Mouse (Mus musculus): ENCODE measurements at regions not wholly inside any gene's neighbourhood (a gene's known extent, or its start where the extent isn't known, plus 50 kb on each side); places are given as distances from the start of the nearest gene placed in this dataset.

GRCm38 (mm10) chr3:131698070-131698750 lies 133.6 kb downstream of the Papss1 start:
- Histone ChIP-seq H3K4me2 (no peak overlapping the region), H3K9ac (no peak overlapping the region), H3K4me1 (replicated peaks) (no peaks in the 10 kb centered on the region), H3K27ac (no peak overlapping the region), H3K4me3 (no peak overlapping the region), H3K9me3 (no peaks in the 10 kb centered on the region), H3K36me3 (no peaks in the 10 kb centered on the region), H3K27me3 (no peaks in the 10 kb centered on the region)
- WGBS: 90% methylated on average over 3 of the region's 3 CpGs
- ATAC-seq (ENCODE audit: low FRiP score): no peak

GRCm38 (mm10) chr3:131703134-131703533 lies 138.6 kb downstream of the Papss1 start:
- no peaks in the 10 kb centered on the region for H3K36me3 ChIP-seq
- no peaks in the 10 kb centered on the region for H3K9me3 ChIP-seq
- no peaks in the 10 kb centered on the region for H3K27me3 ChIP-seq
- ATAC-seq (ENCODE audit: low FRiP score): no peak
- no peak overlapping the region for H3K9ac ChIP-seq
- no peaks in the 10 kb centered on the region for H3K4me1 ChIP-seq (replicated peaks)
- H3K4me2 ChIP-seq: no peak overlapping the region
- no peak overlapping the region for H3K4me3 ChIP-seq
- H3K27ac ChIP-seq: no peak overlapping the region

- 90% methylated on average over 8 of the region's 8 CpGs for WGBS
- no peaks in the 10 kb centered on the region for H3K27me3 ChIP-seq
- H3K27ac ChIP-seq: no peak overlapping the region
- H3K9me3 ChIP-seq: no peaks in the 10 kb centered on the region
- no peaks in the 10 kb centered on the region for H3K4me1 ChIP-seq (replicated peaks)
- H3K4me3 ChIP-seq: no peak overlapping the region
- H3K4me2 ChIP-seq: no peak overlapping the region
- H3K9ac ChIP-seq: no peak overlapping the region
- no peak for ATAC-seq (ENCODE audit: low FRiP score)
- H3K36me3 ChIP-seq: no peaks in the 10 kb centered on the region
Measured at GRCm38 (mm10) chr3:131713532-131713931, 149.0 kb downstream of the Papss1 start.

GRCm38 (mm10) chr3:131718761-131719160 lies 154.2 kb downstream of the Papss1 start:
- H3K4me3 ChIP-seq: no peak overlapping the region
- no peak overlapping the region for H3K9ac ChIP-seq
- WGBS: 88% methylated on average over 8 of the region's 8 CpGs
- no peak overlapping the region for H3K27ac ChIP-seq
- no peak for ATAC-seq (ENCODE audit: low FRiP score)
- no peak overlapping the region for H3K4me2 ChIP-seq
- H3K36me3 ChIP-seq: no peaks in the 10 kb centered on the region
- no peaks in the 10 kb centered on the region for H3K4me1 ChIP-seq (replicated peaks)
- no peaks in the 10 kb centered on the region for H3K9me3 ChIP-seq
- H3K27me3 ChIP-seq: no peaks in the 10 kb centered on the region

- no peaks in the 10 kb centered on the region for H3K9me3 ChIP-seq
- ATAC-seq (ENCODE audit: low FRiP score): no peak
- no peaks in the 10 kb centered on the region for H3K27me3 ChIP-seq
- H3K4me3 ChIP-seq: no peak overlapping the region
- no peaks in the 10 kb centered on the region for H3K36me3 ChIP-seq
- no peaks in the 10 kb centered on the region for H3K4me1 ChIP-seq (replicated peaks)
- H3K27ac ChIP-seq: no peak overlapping the region
- H3K4me2 ChIP-seq: no peak overlapping the region
- no peak overlapping the region for H3K9ac ChIP-seq
- WGBS: 89% methylated on average over 3 of the region's 3 CpGs
Measured at GRCm38 (mm10) chr3:131728618-131729017, 164.1 kb downstream of the Papss1 start.

- ATAC-seq (ENCODE audit: low FRiP score): no peak
- H3K27me3 ChIP-seq: no peaks in the 10 kb centered on the region
- no peak overlapping the region for H3K9ac ChIP-seq
- H3K4me1 ChIP-seq (replicated peaks): no peaks in the 10 kb centered on the region
- no peak overlapping the region for H3K27ac ChIP-seq
- H3K4me3 ChIP-seq: no peak overlapping the region
- H3K4me2 ChIP-seq: no peak overlapping the region
- no peaks in the 10 kb centered on the region for H3K9me3 ChIP-seq
- 91% methylated on average over 6 of the region's 6 CpGs for WGBS
- H3K36me3 ChIP-seq: no peaks in the 10 kb centered on the region
Measured at GRCm38 (mm10) chr3:131734226-131734625, 169.7 kb downstream of the Papss1 start.

GRCm38 (mm10) chr3:131737461-131737860 lies 172.9 kb downstream of the Papss1 start:
- H3K9ac ChIP-seq: no peak overlapping the region
- H3K4me1 ChIP-seq (replicated peaks): no peaks in the 10 kb centered on the region
- H3K4me2 ChIP-seq: no peak overlapping the region
- ATAC-seq (ENCODE audit: low FRiP score): no peak
- 78% methylated on average over 6 of the region's 6 CpGs for WGBS
- no peak overlapping the region for H3K27ac ChIP-seq
- no peaks in the 10 kb centered on the region for H3K9me3 ChIP-seq
- no peak overlapping the region for H3K4me3 ChIP-seq
- H3K36me3 ChIP-seq: no peaks in the 10 kb centered on the region
- no peaks in the 10 kb centered on the region for H3K27me3 ChIP-seq

GRCm38 (mm10) chr3:131737953-131738598 lies 173.5 kb downstream of the Papss1 start:
- no peak overlapping the region for H3K4me3 ChIP-seq
- no peaks in the 10 kb centered on the region for H3K9me3 ChIP-seq
- no peak overlapping the region for H3K27ac ChIP-seq
- 82% methylated on average over 17 of the region's 17 CpGs for WGBS
- H3K4me2 ChIP-seq: no peak overlapping the region
- no peaks in the 10 kb centered on the region for H3K27me3 ChIP-seq
- H3K36me3 ChIP-seq: no peaks in the 10 kb centered on the region
- ATAC-seq (ENCODE audit: low FRiP score): no peak
- no peaks in the 10 kb centered on the region for H3K4me1 ChIP-seq (replicated peaks)
- H3K9ac ChIP-seq: no peak overlapping the region

GRCm38 (mm10) chr3:131755537-131755936 lies 191.0 kb downstream of the Papss1 start:
- Histone ChIP-seq H3K4me1 (replicated peaks) (no peaks in the 10 kb centered on the region), H3K9ac (no peak overlapping the region), H3K9me3 (peaks cover 11% of the 10 kb centered on the region; the same call in 1 of the 2 replicates), H3K36me3 (no peaks in the 10 kb centered on the region), H3K27me3 (no peaks in the 10 kb centered on the region), H3K4me2 (no peak overlapping the region), H3K27ac (no peak overlapping the region), H3K4me3 (no peak overlapping the region)
- no peak for ATAC-seq (ENCODE audit: low FRiP score)
- WGBS: 67% methylated on average over 2 of the region's 2 CpGs

- H3K4me3 ChIP-seq: no peak overlapping the region
- peaks cover 11% of the 10 kb centered on the region; the same call in 1 of the 2 replicates for H3K9me3 ChIP-seq
- H3K4me1 ChIP-seq (replicated peaks): no peaks in the 10 kb centered on the region
- H3K9ac ChIP-seq: no peak overlapping the region
- H3K36me3 ChIP-seq: no peaks in the 10 kb centered on the region
- H3K27ac ChIP-seq: no peak overlapping the region
- H3K27me3 ChIP-seq: no peaks in the 10 kb centered on the region
- 81% methylated on average over 5 of the region's 5 CpGs for WGBS
- no peak for ATAC-seq (ENCODE audit: low FRiP score)
- no peak overlapping the region for H3K4me2 ChIP-seq
Measured at GRCm38 (mm10) chr3:131756126-131756525, 191.6 kb downstream of the Papss1 start.

GRCm38 (mm10) chr3:131769976-131770375 lies 205.4 kb downstream of the Papss1 start:
- Histone ChIP-seq H3K27ac (no peak overlapping the region), H3K36me3 (no peaks in the 10 kb centered on the region), H3K4me3 (no peak overlapping the region), H3K27me3 (no peaks in the 10 kb centered on the region), H3K4me1 (replicated peaks) (no peaks in the 10 kb centered on the region), H3K4me2 (no peak overlapping the region), H3K9me3 (no peaks in the 10 kb centered on the region), H3K9ac (no peak overlapping the region)
- ATAC-seq (ENCODE audit: low FRiP score): no peak
- WGBS: 84% methylated on average over 1 of the region's 1 CpGs

GRCm38 (mm10) chr3:131770486-131770885 lies 205.9 kb downstream of the Papss1 start:
- no peak for ATAC-seq (ENCODE audit: low FRiP score)
- no peaks in the 10 kb centered on the region for H3K4me1 ChIP-seq (replicated peaks)
- 96% methylated on average over 1 of the region's 1 CpGs for WGBS

More at GRCm38 (mm10) chr3:131770486-131770885, 205.9 kb downstream of the Papss1 start:
- Histone ChIP-seq H3K4me3 (no peak overlapping the region), H3K36me3 (no peaks in the 10 kb centered on the region), H3K9ac (no peak overlapping the region), H3K9me3 (no peaks in the 10 kb centered on the region), H3K4me2 (no peak overlapping the region), H3K27me3 (no peaks in the 10 kb centered on the region), H3K27ac (no peak overlapping the region)
